Mouse (Mus musculus): ENCODE measurements at regions not wholly inside any gene's neighbourhood (a gene's known extent, or its start where the extent isn't known, plus 50 kb on each side); places are given as distances from the start of the nearest gene placed in this dataset.

DNA sequence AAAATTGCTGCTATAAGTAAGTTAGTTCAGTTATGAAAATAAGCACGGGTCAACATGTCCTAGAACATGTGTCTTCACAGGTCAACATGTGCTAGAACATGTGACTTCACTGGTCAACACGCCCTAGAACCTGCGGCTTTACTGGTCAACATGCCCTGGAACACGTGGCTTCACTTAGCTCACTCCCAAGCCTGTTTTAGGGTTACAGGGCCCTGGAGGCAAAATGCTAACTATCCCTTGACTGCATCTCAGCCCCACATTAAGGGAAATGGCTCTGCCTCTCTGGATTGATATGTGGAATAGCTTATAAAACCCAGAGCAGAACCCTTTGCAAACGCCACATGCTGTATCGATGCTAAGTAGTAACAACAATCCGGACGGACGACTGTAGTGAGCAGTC, 67.8 kb downstream of the Nkx6-1 start:
- no peak for DNase-seq (ENCODE audit: low spot score)

GRCm38 (mm10) chr5:101591236-101591635, 73.6 kb downstream of the Nkx6-1 start:
- no peak for DNase-seq (ENCODE audit: low spot score)

DNA sequence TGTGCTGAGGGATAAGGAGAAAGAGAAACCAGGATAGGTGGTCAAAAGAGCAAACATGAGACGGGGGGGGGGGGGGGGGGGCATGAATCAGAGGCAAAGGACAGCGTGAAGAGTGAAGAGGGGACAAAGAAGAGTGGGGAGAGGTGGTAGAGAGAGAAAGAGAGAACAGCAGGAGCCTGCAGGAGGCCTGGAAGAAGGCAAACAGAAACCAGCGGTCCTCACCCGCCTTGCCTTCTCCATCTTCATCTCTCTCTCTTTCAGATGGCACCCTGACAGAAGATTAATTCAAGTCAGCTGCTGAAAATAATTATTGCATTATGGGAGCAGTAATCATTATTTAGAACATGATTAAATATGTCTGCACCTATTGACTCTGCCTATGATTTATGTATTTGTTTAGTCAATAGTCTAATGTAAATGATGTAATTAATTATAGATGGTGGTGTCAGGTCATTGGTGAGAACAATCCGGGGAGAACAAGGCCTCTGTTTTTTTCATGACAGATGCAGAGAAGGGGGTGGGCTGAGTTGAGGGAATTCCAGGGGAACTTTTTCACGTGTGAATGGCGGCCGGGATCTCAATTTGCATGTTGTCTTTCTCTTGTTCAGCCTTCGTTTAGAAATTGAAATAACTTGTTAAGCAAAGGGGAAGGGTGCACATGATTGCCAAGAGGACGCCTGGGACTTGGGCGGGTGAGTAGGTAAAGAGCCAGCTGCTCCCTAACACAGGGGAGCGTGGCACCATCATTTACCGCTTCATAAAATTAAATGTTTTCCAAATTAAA, 74.3 kb downstream of the Nkx6-1 start:
- no peak for DNase-seq (ENCODE audit: low spot score)

DNA sequence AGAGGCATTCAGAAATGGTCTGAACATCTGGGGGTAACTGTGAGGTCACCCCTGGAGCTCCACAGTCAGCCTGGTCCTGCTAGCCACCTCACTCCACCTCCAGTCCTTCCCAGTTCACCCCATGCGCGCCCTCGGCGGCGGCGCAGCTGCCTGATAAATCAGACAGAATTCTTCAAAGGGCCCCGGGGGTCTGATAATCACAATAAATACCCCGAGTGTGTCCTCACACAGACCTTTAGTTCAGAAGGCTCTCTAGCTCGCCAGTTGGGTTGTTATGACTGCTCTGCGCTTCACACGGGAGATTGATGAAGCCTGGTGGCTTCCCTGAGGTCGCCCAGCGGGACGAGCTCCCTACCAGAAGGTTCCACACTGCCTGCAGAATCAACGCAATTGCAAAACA, 91.8 kb downstream of the Nkx6-1 start:
- DNase-seq (ENCODE audit: low spot score), result no peak

DNA sequence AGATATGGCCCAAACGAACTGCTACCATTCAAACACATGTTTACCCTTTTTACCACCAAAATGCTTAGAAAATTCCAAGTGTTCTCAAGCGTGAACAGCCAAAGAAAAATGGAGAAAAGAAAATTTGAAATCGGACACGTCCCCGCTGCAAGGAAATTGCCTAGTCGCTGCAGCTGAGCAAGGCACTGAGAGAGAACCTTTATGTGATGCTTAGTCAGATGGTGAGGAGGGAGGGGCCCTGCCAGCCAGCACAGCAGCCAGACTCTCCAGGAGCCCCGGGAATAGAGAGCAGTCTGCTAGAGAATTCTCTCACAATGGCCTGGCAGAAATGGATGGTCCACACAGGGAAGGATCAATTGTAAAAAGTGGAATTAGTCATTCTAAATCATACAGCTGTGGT, 99.0 kb downstream of the Nkx6-1 start:
- no peak for DNase-seq (ENCODE audit: low spot score)

DNA sequence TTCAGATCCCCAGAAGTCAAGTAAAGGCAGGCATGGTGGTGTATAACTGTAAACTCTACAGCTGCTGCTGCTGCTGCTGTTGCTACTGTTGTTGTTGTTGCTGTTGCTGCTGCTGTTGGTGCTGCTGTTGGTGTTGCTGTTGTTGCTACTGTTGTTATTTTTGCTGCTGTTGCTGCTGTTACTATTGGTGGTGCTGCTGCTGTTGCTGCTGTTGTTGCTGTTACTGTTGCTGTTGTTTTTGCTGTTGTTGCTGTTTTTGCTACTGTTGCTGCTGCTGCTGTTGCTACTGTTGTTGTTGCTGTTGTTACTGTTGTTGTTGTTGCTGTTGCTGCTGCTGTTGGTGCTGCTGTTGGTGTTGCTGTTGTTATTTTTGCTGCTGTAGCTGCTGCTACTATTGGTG, 104.4 kb downstream of the Nkx6-1 start:
- no peak for DNase-seq (ENCODE audit: low spot score)

DNA sequence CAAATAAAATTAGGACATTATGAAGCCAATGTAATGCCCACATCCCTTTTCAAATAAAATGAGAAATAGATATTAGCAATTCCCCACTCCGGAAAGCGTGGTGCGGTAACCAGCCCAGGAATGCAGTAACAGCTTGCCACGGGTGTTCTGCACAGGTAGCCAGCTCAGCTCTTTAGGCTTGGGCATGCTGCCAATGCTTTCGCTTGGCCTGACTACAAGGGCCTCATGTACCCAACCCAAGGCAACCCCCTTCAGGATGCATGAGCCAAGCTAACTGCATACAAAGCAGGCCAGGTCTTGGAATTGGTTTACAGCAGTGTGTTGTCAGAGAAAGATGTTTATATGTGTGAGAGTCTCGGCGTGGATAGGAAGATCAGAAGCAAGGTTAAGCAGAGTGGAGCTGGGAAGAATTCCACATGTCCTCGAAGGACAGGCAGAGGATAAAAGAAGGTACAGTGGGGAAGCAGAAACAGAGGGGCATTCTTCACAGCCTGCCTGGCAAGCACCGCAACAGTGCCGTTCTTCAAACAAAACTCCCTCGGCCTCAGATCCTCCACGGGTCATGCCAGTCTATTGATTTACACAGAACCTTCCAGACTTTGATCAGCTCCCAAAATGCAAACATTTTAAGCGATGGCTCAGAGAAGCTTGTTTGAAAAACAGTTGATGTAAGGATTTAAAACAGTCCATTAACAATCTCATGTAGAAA, 106.4 kb downstream of the Nkx6-1 start:
- peak; percentile 11 for DNase-seq (ENCODE audit: low spot score)

GRCm38 (mm10) chr5:101557156-101557555, 107.6 kb downstream of the Nkx6-1 start:
- DNase-seq (ENCODE audit: low spot score), result no peak

DNA sequence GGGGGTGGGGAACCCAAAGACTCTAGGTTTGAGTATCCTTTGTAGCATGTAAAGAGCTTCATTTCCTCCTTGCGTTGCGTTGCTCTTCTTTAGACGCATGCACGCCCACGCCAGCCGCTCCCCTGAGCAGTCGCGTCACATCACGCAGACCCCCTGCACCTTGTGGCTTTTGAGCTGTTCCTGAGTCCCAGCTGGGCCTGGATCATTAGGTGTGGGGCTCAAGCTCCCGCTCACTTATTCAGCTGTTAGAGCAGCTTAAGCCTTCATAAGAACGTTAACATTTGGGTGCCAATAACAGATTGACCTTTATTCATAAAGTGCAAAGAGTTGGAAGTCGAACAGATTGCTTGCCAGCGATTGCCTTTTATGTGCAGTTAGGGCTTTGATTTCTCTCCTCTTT, 121.5 kb downstream of the Nkx6-1 start:
- DNase-seq (ENCODE audit: low spot score), result no peak

DNA sequence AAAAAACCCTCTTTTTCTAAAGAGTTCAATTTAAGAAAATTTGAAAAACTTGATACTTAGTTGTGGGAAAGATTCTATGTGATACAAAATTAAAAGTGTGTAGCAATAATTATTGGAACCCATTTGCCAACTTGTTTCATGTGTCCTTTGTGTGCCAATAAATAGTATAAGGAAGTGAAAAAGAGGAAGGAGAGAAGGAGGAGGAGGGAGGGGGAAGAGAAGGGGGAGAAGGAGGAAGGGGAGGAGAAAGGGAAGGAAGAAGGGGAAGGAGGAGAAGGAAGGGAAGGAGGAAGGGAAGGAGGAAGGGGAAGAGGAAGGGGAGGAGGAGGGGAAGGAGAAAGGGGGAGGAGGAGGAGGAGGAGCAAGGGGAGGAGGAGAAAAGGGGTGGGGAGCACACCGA, 125.0 kb downstream of the Nkx6-1 start:
- DNase-seq (ENCODE audit: low spot score), result no peak

DNA sequence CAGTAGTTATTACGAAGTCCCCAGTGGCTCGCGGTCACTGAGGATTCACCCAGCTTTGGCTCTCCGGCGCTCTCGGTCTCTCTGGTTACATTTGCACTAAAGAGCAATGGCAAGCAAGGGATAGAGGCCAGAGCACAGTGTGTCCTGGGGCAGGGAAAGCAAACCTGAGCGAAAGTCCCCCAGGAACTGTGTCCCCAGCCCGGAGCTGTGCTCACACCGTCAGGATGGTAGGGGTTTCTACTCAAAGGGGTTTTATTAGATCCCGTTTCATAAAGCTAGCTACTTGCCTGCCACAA, 125.6 kb downstream of the Nkx6-1 start:
- no peak for DNase-seq (ENCODE audit: low spot score)

DNA sequence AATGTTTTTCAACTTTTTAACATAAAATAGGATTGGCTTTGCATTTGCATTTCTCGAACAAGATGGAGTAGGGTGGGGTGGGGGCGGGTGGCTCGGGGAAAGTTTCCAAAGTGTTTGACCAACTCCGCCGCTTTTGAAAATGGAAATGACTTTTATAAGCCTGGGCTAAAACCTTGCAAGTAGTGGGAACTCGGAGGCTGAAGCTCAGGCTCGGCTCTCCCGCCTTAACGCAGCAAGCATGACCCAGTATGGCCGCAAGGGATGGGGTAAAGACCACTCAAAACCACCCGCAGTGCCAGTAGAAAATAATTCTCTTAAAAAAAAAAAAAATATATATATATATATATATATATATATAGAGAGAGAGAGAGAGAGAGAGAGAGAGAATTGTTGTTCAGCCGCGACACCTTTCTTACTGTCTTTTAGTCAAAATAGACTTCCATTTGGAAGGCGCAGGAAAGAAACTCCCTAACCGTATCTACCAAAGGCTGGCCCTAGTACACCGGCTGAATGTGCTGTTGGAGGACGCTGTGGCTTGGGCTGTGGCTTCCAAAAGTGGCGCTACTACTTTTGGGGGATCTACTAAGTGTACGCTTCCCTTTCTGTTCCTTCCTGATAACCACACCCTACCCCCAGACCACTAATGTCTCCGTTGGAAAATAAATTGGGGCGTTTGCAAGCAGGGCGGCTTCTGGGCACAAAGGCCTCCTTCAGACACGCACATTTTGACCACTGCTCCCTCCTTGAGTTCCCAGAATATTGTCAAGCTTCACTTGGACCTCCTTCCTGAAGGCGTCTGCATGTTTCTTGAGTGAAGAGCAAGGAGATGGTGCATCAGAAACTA, 126.2 kb downstream of the Nkx6-1 start:
- DNase-seq (ENCODE audit: low spot score), result no peak

- no peak for DNase-seq (ENCODE audit: low spot score)
These were observed 127.0 kb downstream of the Nkx6-1 start for GRCm38 (mm10) chr5:101537518-101538380.

DNA sequence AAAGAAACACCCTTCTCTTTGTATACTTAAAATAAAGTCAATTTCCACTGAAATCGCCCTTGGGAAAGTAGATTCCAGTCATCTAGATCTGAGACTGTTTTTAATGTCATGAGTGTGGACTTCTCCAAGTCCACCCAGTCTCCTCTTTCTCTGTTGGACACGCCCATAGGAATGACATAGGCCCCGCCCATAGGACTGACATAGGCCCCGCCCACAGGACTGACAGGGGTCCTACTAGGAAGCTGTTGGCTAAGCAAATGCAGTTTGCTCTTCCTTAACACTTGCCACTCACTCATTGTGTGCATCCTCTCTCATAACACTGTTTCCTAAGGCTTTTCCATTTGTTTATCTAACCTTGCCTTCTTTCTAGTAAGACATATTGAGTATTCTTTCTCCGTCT, 129.3 kb downstream of the Nkx6-1 start:
- DNase-seq (ENCODE audit: low spot score), result no peak

GRCm38 (mm10) chr5:101525346-101525745, 139.4 kb downstream of the Nkx6-1 start:
- no peak for DNase-seq (ENCODE audit: low spot score)

DNA sequence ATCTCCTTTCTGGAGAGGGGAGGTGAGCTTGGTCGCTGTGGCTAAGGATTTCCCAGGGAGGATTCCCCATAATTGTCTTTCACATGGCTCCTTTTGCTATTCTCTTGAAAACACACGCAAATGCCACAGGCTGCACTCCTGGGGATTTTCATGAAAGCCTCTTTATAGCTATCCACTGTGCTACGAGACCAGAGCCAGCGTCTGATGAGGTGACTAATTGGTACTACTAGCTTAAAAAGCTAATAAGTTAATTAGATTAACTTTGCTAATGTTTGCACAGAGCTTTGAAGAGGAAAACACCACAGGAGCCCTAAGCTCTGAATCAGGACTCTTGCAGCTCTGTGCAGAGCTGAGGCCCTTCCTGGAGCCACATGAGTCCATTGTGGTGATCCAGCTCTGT, 140.1 kb downstream of the Nkx6-1 start:
- no peak for DNase-seq (ENCODE audit: low spot score)

DNA sequence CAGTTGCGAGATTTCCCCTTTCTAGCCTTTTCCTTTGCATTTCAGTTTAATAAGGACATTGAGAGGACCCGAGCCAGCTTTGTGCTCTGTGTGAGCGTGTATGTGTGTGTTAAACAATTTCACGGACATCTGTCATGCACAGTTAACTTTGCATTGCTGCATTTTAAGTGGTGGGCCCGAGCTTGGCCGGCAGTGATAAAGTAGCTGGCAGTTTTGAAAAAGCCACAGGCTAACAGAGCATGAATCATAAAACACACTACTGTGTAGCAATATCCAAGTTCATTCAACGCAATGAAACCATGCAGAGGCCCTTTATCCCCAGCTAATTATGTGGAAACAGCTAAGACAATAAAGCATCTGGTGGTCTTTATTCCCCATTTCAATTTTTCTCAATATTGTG, 140.9 kb downstream of the Nkx6-1 start:
- DNase-seq (ENCODE audit: low spot score), result no peak

DNA sequence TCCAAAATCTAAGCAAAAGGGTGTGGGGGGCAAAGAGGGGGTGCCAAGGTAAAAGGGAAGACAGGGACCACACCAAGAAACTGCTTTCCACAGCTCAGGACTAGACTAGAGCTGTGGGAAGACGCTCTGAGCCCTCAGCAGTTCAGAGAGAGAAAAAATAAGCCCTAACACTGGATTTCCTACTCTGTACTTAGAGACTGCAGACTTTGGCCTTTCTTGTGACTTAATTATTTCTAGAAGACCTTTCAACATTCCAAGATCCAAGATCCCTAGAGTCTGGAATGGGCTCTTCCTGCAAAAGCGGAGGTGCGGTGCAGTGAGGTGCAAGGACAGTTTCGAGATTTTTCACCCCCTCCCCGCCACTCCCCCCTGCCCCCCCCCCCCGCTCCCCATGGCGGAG, 141.3 kb downstream of the Nkx6-1 start:
- no peak for DNase-seq (ENCODE audit: low spot score)

- DNase-seq (ENCODE audit: low spot score), result no peak
These were observed 143.7 kb downstream of the Nkx6-1 start for GRCm38 (mm10) chr5:101520935-101521655.

GRCm38 (mm10) chr5:101518791-101519547, 145.8 kb downstream of the Nkx6-1 start:
- DNase-seq (ENCODE audit: low spot score), result no peak

GRCm38 (mm10) chr5:101497698-101498048, 167.1 kb downstream of the Nkx6-1 start:
- no peak for DNase-seq (ENCODE audit: low spot score)
